Mouse (Mus musculus) embryonic facial prominence, embryonic 15.5 days (tissue): ENCODE data around the gene S100a5. TPM values are rescaled to one million over a fixed set of nuclear protein-coding genes. Genes with fewer than 3 reads are reported as not detected.

Experiments
- ATAC-seq: fragments of 200-750 bp; cut with Nextera tagmentation; 2 replicates; pipeline ENCODE4 v1.8.0; 2017; ENCODE audit warnings: low read depth, moderate TSS enrichment; ENCODE audit not compliant: insufficient number of reproducible peaks, low FRiP score, low TSS enrichment
- H3K27ac ChIP-seq: fragments of 300-500 bp; sonication (generic); replicated peaks from 2 replicates; pipeline ENCODE4 v1.5.1; 2015; ENCODE audit warnings: mild to moderate bottlenecking, inconsistent platforms
- H3K27me3 ChIP-seq: fragments of 300-500 bp; sonication (generic); 2 replicates; pipeline ENCODE4 v1.6.1; 2015; ENCODE audit warnings: inconsistent platforms
- H3K36me3 ChIP-seq: fragments of 300-500 bp; sonication (generic); 2 replicates; pipeline ENCODE4 v1.6.1; 2015; ENCODE audit warnings: mild to moderate bottlenecking, inconsistent platforms
- H3K4me1 ChIP-seq: fragments of 300-500 bp; sonication (generic); 2 replicates; pipeline ENCODE4 v1.6.1; 2015; ENCODE audit warnings: inconsistent platforms
- H3K4me2 ChIP-seq: fragments of 300-500 bp; sonication (generic); replicated peaks from 2 replicates; pipeline ENCODE4 v1.6.1; 2015; ENCODE audit warnings: mild to moderate bottlenecking, inconsistent platforms
- H3K4me3 ChIP-seq: fragments of 300-500 bp; sonication (generic); replicated peaks from 2 replicates; pipeline ENCODE4 v1.5.1; 2015; ENCODE audit warnings: mild to moderate bottlenecking, inconsistent platforms
- H3K9ac ChIP-seq: fragments of 300-500 bp; sonication (generic); 2 replicates; pipeline ENCODE4 v1.6.1; 2015; ENCODE audit warnings: inconsistent platforms
- H3K9me3 ChIP-seq: fragments of 300-500 bp; sonication (generic); replicated peaks from 2 replicates; pipeline ENCODE4 v1.6.1; 2016; ENCODE audit warnings: inconsistent platforms
- WGBS: fragments of 180-500 bp; shearing (Covaris S2); methylation state at CpG from one replicate; pipeline ENCODE4 v1.1.7; 2015; 5-methylcytosine and 5-hydroxymethylcytosine counted together
- polyA plus RNA-seq: library from polyadenylated mRNA; unstranded; fragments of >200 nt; fragmentation: Nextera tagmentation; extraction: Ambion mirVana; gene quantifications from 2 replicates; pipeline ENCODE4 v1.2.1, GENCODE M21; 2015

S100a5 gene
- polyA plus RNA-seq, result 2.8 and 3.1 TPM in 2 replicates

GRCm38 (mm10) chr3:90608223-90608622 lies at the start of gene S100a5:
S100a5 (plus strand) TSS chr3:90608523.
- no peaks in the 10 kb centered on the region for H3K27me3 ChIP-seq
- no peaks in the 10 kb centered on the region for H3K9me3 ChIP-seq
- no peaks in the 10 kb centered on the region for H3K36me3 ChIP-seq
- no peak for ATAC-seq
- 62% methylated on average over 3 of the region's 3 CpGs for WGBS
- H3K9ac ChIP-seq, result no peak within 1 kb of the TSS
- H3K4me1 ChIP-seq, result peaks cover 50% of the 10 kb centered on the region
- H3K27ac ChIP-seq, result peak within 1 kb of the TSS; percentile 30; the same call in 1 of the 2 replicates
- no peak within 1 kb of the TSS for H3K4me2 ChIP-seq
- no peak within 1 kb of the TSS for H3K4me3 ChIP-seq

- Histone ChIP-seq H3K27me3 (no peaks in the 10 kb centered on the region), H3K27ac (0 out of 2 replicates have a peak within 1 kb of the TSS, but pooled peaks have one; percentile 7), H3K36me3 (no peaks in the 10 kb centered on the region), H3K4me3 (no peak within 1 kb of the TSS), H3K9me3 (no peaks in the 10 kb centered on the region), H3K9ac (no peak within 1 kb of the TSS), H3K4me1 (peaks cover 8% of the 10 kb centered on the region; the same call in 1 of the 2 replicates), H3K4me2 (no peak within 1 kb of the TSS)
- no peak for ATAC-seq
- 70% methylated on average over 6 of the region's 6 CpGs for WGBS
Measured at GRCm38 (mm10) chr3:90560008-90560628, 48.2 kb upstream of the S100a5 start, which contains the start of gene S100a3. S100a3 (plus strand) TSS chr3:90560578.

- Histone ChIP-seq H3K9me3 (no peaks in the 10 kb centered on the region), H3K27ac (no peak overlapping the region), H3K4me1 (no peaks in the 10 kb centered on the region), H3K4me3 (no peak overlapping the region), H3K4me2 (no peak overlapping the region), H3K27me3 (no peaks in the 10 kb centered on the region), H3K36me3 (no peaks in the 10 kb centered on the region), H3K9ac (no peak overlapping the region)
- WGBS, result 75% methylated on average over 5 of the region's 5 CpGs
- ATAC-seq, result no peak
Measured at GRCm38 (mm10) chr3:90574691-90575090, 33.6 kb upstream of the S100a5 start.

- no peaks in the 10 kb centered on the region for H3K36me3 ChIP-seq
- no peaks in the 10 kb centered on the region for H3K9me3 ChIP-seq
- H3K9ac ChIP-seq, result no peak overlapping the region
- H3K27ac ChIP-seq, result no peak overlapping the region
- 0 out of 2 replicates have a peak, but pooled peaks cover 3% of the 10 kb centered on the region for H3K4me1 ChIP-seq
- 75% methylated on average over 3 of the region's 3 CpGs for WGBS
- ATAC-seq, result no peak
- no peak overlapping the region for H3K4me2 ChIP-seq
- H3K27me3 ChIP-seq, result no peaks in the 10 kb centered on the region
- no peak overlapping the region for H3K4me3 ChIP-seq
Measured at GRCm38 (mm10) chr3:90575320-90575719, 33.0 kb upstream of the S100a5 start.

GRCm38 (mm10) chr3:90576351-90577001 lies 31.8 kb upstream of the S100a5 start:
- Histone ChIP-seq H3K27me3 (no peaks in the 10 kb centered on the region), H3K36me3 (no peaks in the 10 kb centered on the region), H3K27ac (no peak overlapping the region), H3K4me1 (0 out of 2 replicates have a peak, but pooled peaks cover 3% of the 10 kb centered on the region), H3K9ac (no peak overlapping the region), H3K4me3 (no peak overlapping the region), H3K9me3 (no peaks in the 10 kb centered on the region), H3K4me2 (no peak overlapping the region)
- WGBS, result 55% methylated on average over 10 of the region's 10 CpGs
- no peak for ATAC-seq

- ATAC-seq, result peak; percentile 41
Measured at GRCm38 (mm10) chr3:90579433-90579832, 28.9 kb upstream of the S100a5 start.

GRCm38 (mm10) chr3:90581141-90581540 lies 27.2 kb upstream of the S100a5 start:
- Histone ChIP-seq H3K36me3 (no peaks in the 10 kb centered on the region), H3K9me3 (no peaks in the 10 kb centered on the region), H3K9ac (no peak overlapping the region), H3K27ac (no peak overlapping the region), H3K4me2 (no peak overlapping the region), H3K27me3 (no peaks in the 10 kb centered on the region), H3K4me3 (no peak overlapping the region), H3K4me1 (peaks cover 21% of the 10 kb centered on the region)
- ATAC-seq, result no peak
- 96% methylated on average over 5 of the region's 5 CpGs for WGBS

More at GRCm38 (mm10) chr3:90579433-90579832, 28.9 kb upstream of the S100a5 start:
- no peak overlapping the region for H3K9ac ChIP-seq
- H3K4me3 ChIP-seq, result no peak overlapping the region
- H3K4me1 ChIP-seq, result peaks cover 12% of the 10 kb centered on the region; the same call in 1 of the 2 replicates
- no peaks in the 10 kb centered on the region for H3K9me3 ChIP-seq
- H3K4me2 ChIP-seq, result no peak overlapping the region
- H3K36me3 ChIP-seq, result no peaks in the 10 kb centered on the region
- WGBS, result 40% methylated on average over 7 of the region's 7 CpGs
- no peaks in the 10 kb centered on the region for H3K27me3 ChIP-seq
- no peak overlapping the region for H3K27ac ChIP-seq

- Histone ChIP-seq H3K27me3 (no peaks in the 10 kb centered on the region), H3K9me3 (no peaks in the 10 kb centered on the region), H3K27ac (no peak overlapping the region), H3K4me2 (no peak overlapping the region), H3K4me3 (no peak overlapping the region), H3K4me1 (peaks cover 31% of the 10 kb centered on the region), H3K36me3 (no peaks in the 10 kb centered on the region), H3K9ac (no peak overlapping the region)
- no peak for ATAC-seq
- 97% methylated on average over 1 of the region's 1 CpGs for WGBS
Measured at GRCm38 (mm10) chr3:90582156-90582555, 26.2 kb upstream of the S100a5 start.

- Histone ChIP-seq H3K27ac (no peak overlapping the region), H3K4me3 (no peak overlapping the region), H3K4me1 (peaks cover 35% of the 10 kb centered on the region), H3K9me3 (no peaks in the 10 kb centered on the region), H3K9ac (no peak overlapping the region), H3K27me3 (no peaks in the 10 kb centered on the region), H3K4me2 (no peak overlapping the region), H3K36me3 (no peaks in the 10 kb centered on the region)
- no peak for ATAC-seq
- WGBS, result 89% methylated on average over 4 of the region's 4 CpGs
Measured at GRCm38 (mm10) chr3:90582556-90582955, 25.8 kb upstream of the S100a5 start.

GRCm38 (mm10) chr3:90583893-90584292 lies 24.4 kb upstream of the S100a5 start:
- Histone ChIP-seq H3K27ac (peak overlapping the region; percentile 39; the same call in 1 of the 2 replicates), H3K4me2 (no peak overlapping the region), H3K36me3 (no peaks in the 10 kb centered on the region), H3K9ac (no peak overlapping the region), H3K27me3 (no peaks in the 10 kb centered on the region), H3K4me1 (peaks cover 42% of the 10 kb centered on the region), H3K9me3 (no peaks in the 10 kb centered on the region), H3K4me3 (no peak overlapping the region)
- 45% methylated on average over 3 of the region's 3 CpGs for WGBS
- no peak for ATAC-seq

- Histone ChIP-seq H3K4me1 (peaks cover 39% of the 10 kb centered on the region), H3K27me3 (no peaks in the 10 kb centered on the region), H3K9ac (no peak overlapping the region), H3K9me3 (no peaks in the 10 kb centered on the region), H3K27ac (peak overlapping the region; percentile 86), H3K4me2 (no peak overlapping the region), H3K36me3 (no peaks in the 10 kb centered on the region), H3K4me3 (no peak overlapping the region)
- WGBS, result 26% methylated on average over 5 of the region's 5 CpGs
- no peak for ATAC-seq
Measured at GRCm38 (mm10) chr3:90585595-90585994, 22.7 kb upstream of the S100a5 start.
